Comparison of ENCODE assay signal across 8 mouse cellular contexts in genomic region chr6:70811557-70812525, GRCm38 (mm10). TPM values are rescaled to one million over a fixed set of nuclear protein-coding genes. Genes with fewer than 3 reads are reported as not detected.
DNase-seq lines count a peak whose midpoint lies in the region; ATAC-seq and TF ChIP-seq lines count a peak whose summit lies in the region.

No protein-coding gene starts in this region.

- H3K9me3 ChIP-seq in forebrain, embryonic 14.5 days (replicated peaks; ENCODE audit: control insufficient read depth, low read length) = no peaks in the 10 kb centered on the region

- H3K79me2 ChIP-seq in macrophage (ENCODE audit: inconsistent target) = no peaks in the 10 kb centered on the region

- no peaks in the 10 kb centered on the region for H3K4me1 ChIP-seq in forebrain, embryonic 14.5 days (ENCODE audit: control insufficient read depth, insufficient read depth, low read length)
- H3K4me1 ChIP-seq in small intestine, adult 2 months (ENCODE audit: control insufficient read depth, insufficient read depth, insufficient read length, low read length) = peaks cover 5% of the 10 kb centered on the region

- peak; percentile 97; the same call in 1 of the 2 replicates for TF ChIP-seq CTCF in small intestine, adult 2 months (IDR thresholded peaks at IDR 0.05; ENCODE audit: extremely low read depth, insufficient read length, insufficient replicate concordance, low read depth, low read length)

- H3K36me3 ChIP-seq in forebrain, embryonic 14.5 days (ENCODE audit: control insufficient read depth, insufficient read depth, low read length) = no peaks in the 10 kb centered on the region
- no peaks in the 10 kb centered on the region for H3K36me3 ChIP-seq in macrophage (ENCODE audit: inconsistent target)
- no peaks in the 10 kb centered on the region for H3K36me3 ChIP-seq in small intestine, adult 2 months (ENCODE audit: control insufficient read depth, insufficient read depth, low read length)

- H3K27me3 ChIP-seq in forebrain, embryonic 14.5 days (replicated peaks; ENCODE audit: control insufficient read depth, insufficient read depth, low read length) = no peaks in the 10 kb centered on the region
- no peaks in the 10 kb centered on the region for H3K27me3 ChIP-seq in small intestine, adult 2 months (ENCODE audit: control insufficient read depth, insufficient read depth, low read length)

- ATAC-seq in cerebellum, adult (ENCODE audit: insufficient number of reproducible peaks, low FRiP score, low TSS enrichment) = no peak
- peak; percentile 66; the same call in 1 of the 2 replicates for ATAC-seq in forebrain, embryonic 14.5 days

- DNase-seq in cerebellum, adult 11 months = peak; percentile 69
- peak; percentile 84 for DNase-seq in brain, adult 2 months (ENCODE audit: low read depth, low spot score)
- peak; percentile 79 for DNase-seq in forebrain, embryonic 14.5 days (ENCODE audit: low spot score)
- peak; percentile 84 to 88 for DNase-seq in heart, postnatal 10 days
- peak; percentile 76 to 91 for DNase-seq in layer of hippocampus, postnatal 25 days (ENCODE audit: extremely low spot score in 1 of 2, low spot score in 1 of 2)

- no peak for TF ChIP-seq POLR2A in small intestine, adult 2 months (IDR thresholded peaks at IDR 0.05; ENCODE audit: low read depth, low read length)

- no peak overlapping the region for H3K9ac ChIP-seq in forebrain, embryonic 14.5 days (ENCODE audit: low read length)

- no peak overlapping the region for H3K27ac ChIP-seq in forebrain, embryonic 14.5 days (ENCODE audit: low read depth, low read length)
- H3K27ac ChIP-seq in macrophage = peak overlapping the region; percentile 22; the same call in 1 of the 2 replicates
- no peak overlapping the region for H3K27ac ChIP-seq in small intestine, adult 2 months (ENCODE audit: insufficient read depth, low read depth, low read length)

- no peak overlapping the region for H3K4me3 ChIP-seq in forebrain, embryonic 14.5 days (ENCODE audit: low read depth, low read length)
- H3K4me3 ChIP-seq in macrophage (ENCODE audit: inconsistent target) = no peak overlapping the region
- H3K4me3 ChIP-seq in small intestine, adult 2 months (ENCODE audit: low read depth, low read length) = no peak overlapping the region

- WGBS in forebrain, embryonic 14.5 days = 23% methylated on average over 6 of the region's 6 CpGs
- 22% methylated on average over 6 of the region's 6 CpGs for WGBS in macrophage (ENCODE audit: missing documents)
- WGBS in small intestine, adult 2 months = 18% methylated on average over 6 of the region's 6 CpGs

- no peak overlapping the region for H3K4me2 ChIP-seq in forebrain, embryonic 14.5 days (ENCODE audit: low read length)

- intact Hi-C loops in heart, postnatal 10 days (cut with DNase I) = loop anchor here (1.0 to 5.0 kb wide), 3 partner anchors 35 to 109 kb away; no protein-coding TSS in a partner anchor

RNA-seq across cellular contexts. Expression of gene Rpia, which starts 19.8 kb away (rescaled TPM):
- polyA plus RNA-seq in forebrain, embryonic 14.5 days (2014; fragmentation: Nextera tagmentation; extraction: Ambion mirVana) = 2.5 and 2.6 TPM in 2 replicates
- 10 to 100 TPM in 1 of 2 experiments, 1 to 10 TPM in 1; 7.4 to 11.1 TPM for total RNA-seq in heart, postnatal 10 days (2021)
- total RNA-seq in layer of hippocampus, postnatal 25 days (2021) = 10 to 100 TPM in 1 of 2 experiments, 1 to 10 TPM in 1; 9.9 to 11.6 TPM
- total RNA-seq in macrophage (2018; cell fraction: chromatin; rRNA removed) = 10 to 100 TPM in 10 of 26 experiments, 1 to 10 TPM in 15, under 1 TPM in 1; 0.76 to 21.0 (median 8.4) TPM
- total RNA-seq in macrophage (2018; cell fraction: cytosol; rRNA removed) = 10 to 100 TPM in 15 of 26 experiments, 1 to 10 TPM in 11; 6.1 to 14.8 (median 11.2) TPM
- total RNA-seq in macrophage (2018; cell fraction: nucleus; rRNA removed) = 10 to 100 TPM in 8 of 26 experiments, 1 to 10 TPM in 18; 2.0 to 21.3 (median 7.6) TPM
- 8.3 to 10.7 TPM (median 10.0 TPM) in 3 replicates for polyA plus RNA-seq in macrophage (2018)
- 7.3 and 12.9 TPM in 2 replicates for polyA plus RNA-seq in small intestine, adult 2 months (2012; rRNA removed)

RNA-seq across cellular contexts. Expression of gene Eif2ak3, which starts 32.5 kb away (rescaled TPM):
- 9.4 and 10.7 TPM in 2 replicates for polyA plus RNA-seq in forebrain, embryonic 14.5 days (2014; fragmentation: Nextera tagmentation; extraction: Ambion mirVana)
- total RNA-seq in heart, postnatal 10 days (2021) = 10 to 100 TPM; 12.6 to 13.4 TPM
- 10 to 100 TPM; 21.6 to 22.3 TPM for total RNA-seq in layer of hippocampus, postnatal 25 days (2021)
- total RNA-seq in macrophage (2018; cell fraction: chromatin; rRNA removed) = 10 to 100 TPM in 16 of 26 experiments, 1 to 10 TPM in 10; 2.0 to 48.8 (median 17.9) TPM
- 10 to 100 TPM in 9 of 26 experiments, 1 to 10 TPM in 17; 2.3 to 17.5 (median 8.7) TPM for total RNA-seq in macrophage (2018; cell fraction: cytosol; rRNA removed)
- total RNA-seq in macrophage (2018; cell fraction: nucleus; rRNA removed) = 10 to 100 TPM in 16 of 26 experiments, 1 to 10 TPM in 10; 4.3 to 34.5 (median 14.5) TPM
- 11.0 to 14.7 TPM (median 11.2 TPM) in 3 replicates for polyA plus RNA-seq in macrophage (2018)
- polyA plus RNA-seq in small intestine, adult 2 months (2012; rRNA removed) = 12.5 and 24.5 TPM in 2 replicates
